Mouse (Mus musculus): ENCODE data around the gene Emc9.

Gene Emc9

GRCm38 (mm10) chr14:55584702-55585565 lies at the start of gene Emc9:
Emc9 (minus strand) TSS chr14:55585302.
- peak; percentile 87 for DNase-seq (ENCODE audit: low spot score)

GRCm38 (mm10) chr14:55629312-55629711 lies 44.2 kb upstream of the Emc9 start:
- DNase-seq (ENCODE audit: low spot score) = peak; percentile 51

- no peak for DNase-seq (ENCODE audit: low spot score)
These were observed 43.1 kb upstream of the Emc9 start for GRCm38 (mm10) chr14:55628077-55628827.

GRCm38 (mm10) chr14:55618486-55619195 lies 33.5 kb upstream of the Emc9 start:
- no peak for DNase-seq (ENCODE audit: low spot score)

- peak; percentile 47 for DNase-seq (ENCODE audit: low spot score)
These were observed 32.7 kb upstream of the Emc9 start, which contains the start of gene Rec8 for GRCm38 (mm10) chr14:55617822-55618221. Rec8 (plus strand) TSS chr14:55618037.

GRCm38 (mm10) chr14:55616844-55617243 lies 31.7 kb upstream of the Emc9 start:
- no peak for DNase-seq (ENCODE audit: low spot score)

GRCm38 (mm10) chr14:55615876-55616275 lies 30.8 kb upstream of the Emc9 start:
- DNase-seq (ENCODE audit: low spot score) = no peak

GRCm38 (mm10) chr14:55614565-55615178 lies 29.6 kb upstream of the Emc9 start:
- no peak for DNase-seq (ENCODE audit: low spot score)

- no peak for DNase-seq (ENCODE audit: low spot score)
These were observed 28.2 kb upstream of the Emc9 start for GRCm38 (mm10) chr14:55613346-55613745.

- DNase-seq (ENCODE audit: low spot score) = no peak
These were observed 23.2 kb upstream of the Emc9 start for GRCm38 (mm10) chr14:55608339-55608738.

GRCm38 (mm10) chr14:55605743-55606459 lies 20.8 kb upstream of the Emc9 start:
- no peak for DNase-seq (ENCODE audit: low spot score)

- DNase-seq (ENCODE audit: low spot score) = no peak
These were observed 19.7 kb upstream of the Emc9 start for GRCm38 (mm10) chr14:55604823-55605222.

- peak; percentile 97 for DNase-seq (ENCODE audit: low spot score)
These were observed 18.8 kb upstream of the Emc9 start for GRCm38 (mm10) chr14:55603633-55604576.

GRCm38 (mm10) chr14:55603271-55603632 lies 18.1 kb upstream of the Emc9 start, which contains the start of gene Irf9:
Irf9 (plus strand) TSS chr14:55603571.
- DNase-seq (ENCODE audit: low spot score) = no peak

GRCm38 (mm10) chr14:55598521-55599390 lies 13.7 kb upstream of the Emc9 start:
- no peak for DNase-seq (ENCODE audit: low spot score)

GRCm38 (mm10) chr14:55596036-55596690 lies 11.1 kb upstream of the Emc9 start:
- DNase-seq (ENCODE audit: low spot score) = no peak

- no peak for DNase-seq (ENCODE audit: low spot score)
These were observed 7.1 kb upstream of the Emc9 start for GRCm38 (mm10) chr14:55592226-55592625.

- peak; percentile 99 for DNase-seq (ENCODE audit: low spot score)
These were observed 6.3 kb upstream of the Emc9 start, which contains the start of gene Rnf31 for GRCm38 (mm10) chr14:55591331-55591891. Rnf31 (plus strand) TSS chr14:55591708.
